Mouse (Mus musculus) adrenal gland, adult (tissue): ENCODE measurements around the gene Lkaaear1.

Source experiments
- DNase-seq, 2 experiments: peaks; one replicate each; pipeline ENCODE4 v3.0.0; 2022 to 2023; ENCODE audit warnings: low spot score in 1 of 2; ENCODE audit not compliant: inconsistent age in 2 of 2

Lkaaear1 gene

DNA sequence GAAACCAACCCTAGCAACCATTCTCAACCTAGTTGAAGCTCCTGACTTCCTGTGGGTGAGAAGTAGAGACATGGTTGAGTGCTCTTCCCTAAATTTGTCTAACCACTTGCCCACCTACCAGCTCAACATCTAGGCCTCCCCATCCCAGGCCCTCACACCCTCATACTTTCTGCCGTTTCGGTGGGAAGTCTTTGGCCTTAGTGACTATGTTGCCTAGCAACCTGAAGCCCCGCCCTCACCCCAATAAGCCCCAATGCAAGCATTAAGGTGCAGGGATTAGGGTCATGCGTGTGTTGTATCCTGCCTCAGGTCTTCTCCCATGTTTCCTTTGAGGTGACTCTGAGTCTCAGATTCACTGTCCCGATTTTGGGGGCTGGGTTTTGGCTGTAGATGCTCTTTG, at the start of gene Lkaaear1:
TSS of gene Lkaaear1 (minus strand) at position 202 of the 400 bp plus-strand sequence.
- DNase-seq = peak in 1 of 2 experiments; percentile 17

DNA sequence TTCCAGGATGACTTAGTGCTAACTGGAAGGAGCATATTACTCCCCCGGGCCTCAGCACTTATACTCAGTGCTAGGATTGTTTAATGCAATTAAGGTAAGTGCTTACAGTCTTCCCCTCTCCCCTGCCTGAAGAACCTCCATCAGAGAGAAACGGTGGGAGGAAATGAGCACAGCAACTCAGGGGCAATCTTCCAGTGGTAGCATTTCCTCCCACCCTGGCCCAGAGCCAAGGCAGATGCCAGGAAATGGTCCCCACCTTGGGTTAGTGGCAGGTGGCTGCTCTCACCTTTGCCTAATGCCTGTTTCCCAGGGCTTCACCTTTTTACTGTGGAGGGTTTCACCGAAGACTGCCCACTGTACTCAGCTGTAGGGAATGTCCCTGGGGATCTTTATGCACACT, 31.8 kb upstream of the Lkaaear1 start:
- no peak for DNase-seq

DNA sequence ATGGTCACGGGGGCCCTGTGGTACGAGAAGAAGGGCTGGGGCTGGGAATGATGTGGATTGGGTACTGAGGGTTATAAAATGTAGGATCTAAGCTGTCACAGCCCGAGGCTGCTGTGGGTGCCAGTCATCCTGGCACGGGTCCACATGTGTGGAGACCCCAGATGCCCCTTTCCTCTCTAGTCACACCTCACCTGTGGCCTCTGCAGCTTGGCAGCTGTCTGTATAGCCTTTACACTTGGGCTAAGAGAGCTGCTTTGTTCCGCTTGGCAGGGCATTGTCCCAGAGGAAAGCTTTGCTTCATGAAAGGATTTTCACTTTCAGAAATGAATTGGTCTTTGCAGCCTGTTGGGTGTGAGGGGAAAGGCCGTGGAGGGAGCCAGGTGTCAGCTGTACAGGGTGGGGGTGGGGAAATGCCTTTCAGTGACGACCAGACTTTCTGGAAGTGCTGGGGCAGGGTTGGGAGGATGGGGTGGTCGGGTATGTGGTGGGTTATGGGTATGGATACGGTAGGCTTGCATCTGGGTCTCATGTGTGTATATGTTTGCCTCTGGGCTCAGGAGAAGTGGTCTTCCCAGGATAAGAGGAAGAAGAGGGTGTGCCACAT, 29.5 kb upstream of the Lkaaear1 start:
- no peak for DNase-seq

DNA sequence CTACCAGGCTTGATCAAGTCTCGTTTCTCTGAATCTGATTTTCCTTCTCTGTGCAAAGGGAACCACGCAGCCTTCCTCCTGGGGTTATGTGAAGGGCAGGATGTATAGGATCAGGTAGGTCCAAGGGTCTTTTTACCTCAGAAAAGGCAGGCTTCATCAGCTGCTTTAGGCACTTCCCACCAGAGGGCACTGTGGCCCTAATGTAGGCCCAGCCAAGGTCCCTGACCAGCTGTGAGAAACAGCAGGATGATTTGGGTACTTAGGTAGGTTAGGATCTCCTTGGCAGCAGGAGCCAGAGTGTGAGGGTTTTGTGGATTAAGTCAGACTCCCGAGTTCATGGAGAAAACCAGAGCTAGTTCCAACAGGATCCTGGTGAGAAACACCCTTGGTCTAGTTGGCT, 24.0 kb upstream of the Lkaaear1 start:
- DNase-seq = peak in 1 of 2 experiments; percentile 66

DNA sequence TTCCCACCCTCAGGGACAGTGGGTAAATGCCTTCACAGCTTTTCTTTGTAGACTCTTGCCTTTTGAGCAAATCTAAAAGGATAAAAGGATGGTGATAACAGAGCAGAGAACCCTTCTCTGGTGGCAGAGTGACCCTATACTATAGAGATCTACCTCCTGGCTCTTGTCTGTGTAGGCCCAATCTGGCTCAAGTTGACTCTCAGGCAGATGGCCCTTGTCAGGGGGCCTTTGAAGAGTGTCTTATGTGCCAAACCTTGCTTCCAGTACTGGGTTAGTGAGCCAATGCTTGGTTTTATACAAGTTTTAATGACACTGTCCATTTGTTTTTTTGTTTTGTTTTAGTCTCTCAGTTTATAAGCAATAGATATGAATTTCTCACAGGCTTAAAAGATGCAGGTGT, 23.0 kb upstream of the Lkaaear1 start:
- DNase-seq = no peak

DNA sequence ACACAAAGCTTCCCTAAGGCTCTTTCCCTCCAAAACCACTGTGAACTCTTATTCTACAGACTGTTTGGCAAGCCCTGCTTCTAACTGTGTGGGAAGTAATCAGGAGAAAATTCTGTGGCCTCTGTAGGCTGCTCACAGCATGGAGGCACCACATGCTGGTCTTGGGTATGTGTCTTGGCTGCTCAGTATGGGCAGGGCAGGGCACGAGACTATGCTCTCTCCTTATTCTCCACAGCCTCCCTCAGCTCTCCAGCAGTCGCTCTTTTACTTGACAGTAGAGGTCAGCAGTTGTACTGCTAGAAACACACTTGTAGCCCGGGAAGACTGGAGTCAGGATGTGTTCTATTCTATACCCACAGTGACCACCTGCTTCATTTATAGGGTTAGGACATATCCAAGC, 21.8 kb upstream of the Lkaaear1 start:
- no peak for DNase-seq

DNA sequence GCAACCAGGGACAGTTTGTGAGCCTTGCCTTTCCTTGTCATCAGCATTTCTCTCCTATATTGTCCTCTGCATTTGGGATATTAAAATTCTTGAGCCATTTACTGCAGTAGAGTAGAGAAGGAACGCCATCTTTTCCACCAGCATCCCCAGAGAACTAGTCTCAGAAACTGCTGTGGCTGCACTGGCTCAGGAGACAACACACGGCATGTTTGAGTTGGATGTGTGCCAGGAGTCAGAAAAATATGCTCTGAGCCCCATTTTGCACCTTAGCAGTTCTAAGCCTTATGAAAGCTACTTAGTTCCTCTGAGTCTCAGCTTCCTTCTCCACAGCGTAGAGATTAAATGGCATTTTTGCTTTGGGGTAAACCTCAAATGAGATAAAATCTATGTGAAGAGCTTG, 18.7 kb upstream of the Lkaaear1 start:
- DNase-seq = no peak

DNA sequence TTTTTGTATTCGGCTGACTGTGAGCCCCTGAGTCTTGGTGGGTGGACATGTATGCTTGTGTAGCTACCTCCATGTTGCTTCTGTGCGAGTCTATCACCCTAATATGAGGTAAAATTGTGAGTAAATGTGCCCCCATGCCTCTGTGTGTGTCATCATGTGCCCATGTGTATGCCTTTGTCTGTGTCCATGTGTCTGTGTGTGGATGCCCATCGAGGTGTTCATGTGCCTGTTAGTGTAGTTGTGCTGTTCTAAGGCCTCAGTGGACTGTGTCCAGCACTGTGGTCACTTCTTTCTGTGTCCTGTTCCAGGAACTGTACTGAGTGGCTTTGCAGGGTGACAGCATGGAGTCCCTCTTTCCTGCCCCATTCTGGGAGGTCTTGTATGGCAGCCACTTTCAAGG, 17.1 kb upstream of the Lkaaear1 start:
- DNase-seq = no peak

DNA sequence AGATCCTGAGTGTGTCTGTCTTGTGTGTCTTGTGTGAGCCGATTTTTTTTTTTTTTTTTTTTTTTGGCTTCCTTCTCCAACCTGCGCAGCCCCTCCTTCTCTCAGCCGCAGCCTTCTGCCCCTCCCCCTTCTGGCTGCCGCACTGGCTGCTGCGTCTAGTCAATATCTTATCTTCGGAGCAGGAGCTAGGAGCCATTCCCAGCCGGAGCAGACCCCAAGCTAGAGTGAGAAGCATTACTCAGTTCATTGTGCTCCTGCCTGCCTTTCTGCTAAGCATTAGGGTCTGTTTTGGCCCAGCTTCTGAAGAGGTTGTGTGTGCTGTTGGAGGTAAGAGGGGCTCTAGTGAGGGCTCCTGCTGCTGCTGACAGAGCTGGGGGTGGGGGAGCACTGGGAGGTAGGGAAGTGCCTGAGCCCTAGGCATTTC, 16.7 kb upstream of the Lkaaear1 start, which contains the start of gene Oprl1:
TSS of gene Oprl1 (plus strand) at position 114 of the 424 bp plus-strand sequence.
- peak in 1 of 2 experiments; percentile 30 for DNase-seq

DNA sequence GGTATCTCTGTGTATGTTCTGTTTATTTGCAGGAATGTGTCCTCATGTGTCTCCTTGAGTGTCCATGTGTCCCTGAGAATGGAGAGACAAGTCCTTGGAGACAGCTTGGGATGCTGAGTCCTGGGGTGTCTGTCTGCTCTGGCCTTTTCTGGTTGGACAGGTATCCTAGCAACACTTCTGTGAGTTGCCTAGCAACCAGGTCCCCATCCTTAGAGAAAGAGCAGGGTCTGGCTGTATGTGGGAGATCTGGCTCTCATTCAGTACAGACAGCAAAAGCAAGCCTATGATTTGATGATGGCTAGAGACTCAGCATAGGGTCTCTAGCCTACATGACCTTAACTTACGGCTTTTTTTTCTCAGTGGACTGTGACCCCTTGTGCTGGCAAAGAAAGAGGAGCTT, 15.5 kb upstream of the Lkaaear1 start:
- DNase-seq = no peak

DNA sequence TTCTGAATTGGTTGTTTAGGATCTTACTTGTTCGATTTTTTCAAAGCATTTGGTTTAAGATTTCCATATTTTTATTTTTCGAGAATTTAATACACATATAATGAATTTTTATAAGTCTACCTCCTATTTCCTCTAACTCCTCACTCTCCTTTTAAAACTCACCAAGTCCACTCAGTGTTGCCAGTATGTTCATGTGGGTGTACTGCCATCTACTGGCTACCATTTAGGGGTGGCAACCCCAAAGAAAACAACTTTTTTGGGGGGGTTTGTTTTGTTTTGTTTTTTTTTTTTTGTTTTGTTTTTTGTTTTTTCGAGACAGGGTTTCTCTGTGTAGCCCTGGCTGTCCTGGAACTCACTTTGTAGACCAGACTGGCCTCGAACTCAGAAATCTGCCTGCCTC, 8.4 kb upstream of the Lkaaear1 start:
- DNase-seq = peak in 1 of 2 experiments; percentile 65

DNA sequence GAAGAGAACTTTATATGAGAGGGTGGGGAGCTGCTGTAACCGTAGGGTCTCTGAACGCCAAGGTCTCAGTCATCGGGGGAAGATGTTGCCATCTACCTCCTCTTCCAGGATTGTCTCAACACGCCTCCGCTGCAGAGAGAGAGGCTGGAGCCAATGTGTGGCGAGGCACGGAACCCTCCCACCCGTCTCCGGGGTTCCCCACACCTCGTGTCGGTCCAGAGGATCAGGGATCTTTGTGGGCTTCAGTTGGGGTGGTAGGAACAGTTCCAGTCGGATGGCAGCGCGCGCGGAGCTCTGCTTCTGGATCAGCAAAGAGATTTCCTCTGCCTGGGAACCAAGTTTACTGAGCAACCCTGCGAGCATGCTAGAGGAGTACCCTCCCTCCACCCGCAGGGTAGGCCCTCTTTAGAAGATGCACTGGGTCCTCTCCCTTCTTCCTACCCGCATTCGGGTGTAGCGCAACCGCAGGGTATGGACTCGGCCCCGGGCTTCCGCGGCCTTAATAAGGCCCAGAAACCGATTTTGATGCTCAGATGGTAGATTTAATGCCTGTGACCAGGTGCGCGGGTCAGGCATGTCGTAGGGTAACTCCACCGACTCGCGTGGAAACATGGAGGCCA, 1.3 kb downstream of the Lkaaear1 start:
- peak in 1 of 2 experiments; percentile 16 for DNase-seq

DNA sequence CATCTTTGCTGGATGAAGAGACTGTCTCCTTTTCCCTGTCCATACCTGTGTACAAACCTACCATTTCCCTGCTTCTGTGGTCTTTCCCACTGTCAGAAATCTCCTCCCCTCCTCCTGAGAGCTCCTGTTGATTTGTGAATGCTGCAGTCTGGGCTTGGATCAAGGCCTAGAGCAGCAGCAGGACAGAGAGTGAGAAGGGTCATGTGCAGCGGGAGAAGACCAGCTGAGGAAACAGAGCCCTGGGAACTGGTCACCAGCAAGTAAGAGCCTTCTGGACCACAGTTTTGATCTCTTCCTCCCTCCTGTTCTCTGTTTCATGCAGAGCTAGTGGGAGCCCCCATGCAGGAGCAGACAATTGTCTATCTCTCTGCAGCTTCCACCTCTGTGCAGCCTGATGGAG, 2.5 kb downstream of the Lkaaear1 start:
- no peak for DNase-seq

DNA sequence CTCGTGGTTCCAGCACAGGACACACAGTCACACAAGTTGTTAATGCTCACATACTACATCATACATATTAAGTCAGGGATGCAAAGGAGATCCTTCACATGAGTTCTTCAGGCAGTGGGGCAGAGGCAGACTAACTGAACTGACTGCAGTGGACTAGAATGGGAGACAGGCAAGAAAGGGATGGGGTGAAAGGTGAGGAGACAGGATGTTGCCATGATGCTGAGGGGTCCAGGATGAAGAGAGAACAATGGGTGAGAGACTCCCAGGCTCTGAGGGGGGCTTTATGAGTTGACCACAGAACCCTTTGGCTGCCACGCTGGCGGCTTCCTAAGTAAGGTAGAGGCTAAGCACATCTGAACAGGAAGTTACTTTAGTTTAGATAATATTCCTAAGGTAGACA, 3.7 kb downstream of the Lkaaear1 start:
- no peak for DNase-seq

DNA sequence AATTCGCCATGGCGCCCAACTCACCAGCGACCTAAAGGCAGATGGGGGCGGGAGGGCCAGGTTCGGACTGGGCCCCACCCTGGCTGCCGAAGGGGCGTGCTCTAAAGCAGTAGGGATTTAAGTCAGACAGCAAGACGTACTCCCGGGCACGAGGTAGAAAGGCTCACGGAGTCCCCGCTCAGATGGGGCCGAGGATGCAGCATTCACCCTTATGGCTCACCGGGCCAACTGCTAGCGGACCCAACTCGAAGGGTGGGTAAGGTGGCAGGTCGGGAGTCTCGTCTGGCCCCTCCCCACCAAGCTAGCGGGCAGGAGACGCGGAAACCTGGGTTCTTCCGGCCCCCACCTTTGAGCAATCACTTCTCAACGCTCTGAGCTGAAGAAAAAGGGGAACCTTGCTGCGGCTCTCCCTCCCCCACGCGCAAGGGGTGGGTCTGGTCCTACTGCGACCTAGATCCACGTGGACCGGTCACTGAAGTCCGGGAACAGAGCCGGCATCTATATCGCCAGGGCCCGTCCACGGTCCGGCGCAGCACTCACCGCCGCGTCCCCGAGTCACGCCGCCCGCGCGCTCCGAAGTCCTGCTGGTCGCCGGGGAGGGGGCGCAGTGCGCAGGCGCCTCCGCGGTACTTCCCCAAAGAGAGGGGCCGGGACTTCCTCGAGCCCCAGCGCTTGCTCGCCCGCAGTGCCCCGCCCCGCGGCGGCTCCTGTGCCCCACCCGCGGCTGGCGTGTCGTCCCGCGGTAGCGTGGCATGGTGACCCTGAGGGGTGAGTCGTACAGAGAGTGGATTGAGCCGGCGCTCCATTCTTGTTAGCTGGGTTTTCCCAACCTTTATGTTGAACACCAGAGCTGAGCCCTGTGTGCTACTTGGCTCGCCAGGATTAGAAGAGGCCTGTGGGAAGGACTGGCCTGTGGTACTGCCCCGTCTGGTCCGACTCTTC, 4.6 kb downstream of the Lkaaear1 start, which contains the start of gene Rgs19:
TSS of gene Rgs19 (minus strand) at position 639 of the 942 bp plus-strand sequence.
- peak; percentile 91 to 96 for DNase-seq

DNA sequence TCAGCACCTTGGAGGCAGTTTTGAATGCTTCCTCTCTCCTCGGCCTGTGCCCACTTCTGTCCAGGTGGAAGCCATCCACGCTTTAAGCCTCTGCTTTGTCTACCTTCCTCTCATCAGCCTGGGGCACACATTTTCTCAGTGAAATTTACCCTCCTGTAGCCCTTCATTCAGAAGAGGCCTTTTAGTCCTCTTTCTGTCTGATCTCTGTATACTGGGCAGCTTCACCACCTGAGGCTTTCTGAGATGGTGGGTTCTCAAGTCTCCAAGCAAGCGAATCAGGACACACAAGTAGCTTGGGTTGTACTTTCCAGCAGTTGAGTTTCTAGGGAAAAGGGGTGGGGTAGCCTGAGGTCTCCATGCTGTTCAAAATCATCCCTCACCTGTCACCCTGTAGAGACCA, 5.9 kb downstream of the Lkaaear1 start:
- DNase-seq = no peak

DNA sequence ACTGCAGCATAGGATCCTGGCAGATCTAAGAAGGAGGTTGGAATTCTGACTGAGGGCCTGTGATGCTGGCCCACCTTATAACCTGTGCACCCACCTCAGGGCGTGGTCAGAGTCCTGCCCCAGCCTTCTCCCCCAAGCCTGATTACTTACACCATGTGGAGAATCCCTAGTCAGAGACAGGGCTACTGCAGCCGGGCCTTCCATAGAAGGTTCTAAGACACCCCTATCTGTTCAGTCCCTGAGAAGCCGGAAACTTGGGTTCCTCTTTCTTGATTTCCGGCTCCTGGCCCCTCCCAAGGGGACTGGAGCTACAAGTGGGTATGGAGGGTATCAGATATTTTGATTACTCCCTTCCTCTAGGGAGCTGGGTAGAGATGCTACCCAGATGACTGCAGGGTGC, 6.7 kb downstream of the Lkaaear1 start:
- no peak for DNase-seq

DNA sequence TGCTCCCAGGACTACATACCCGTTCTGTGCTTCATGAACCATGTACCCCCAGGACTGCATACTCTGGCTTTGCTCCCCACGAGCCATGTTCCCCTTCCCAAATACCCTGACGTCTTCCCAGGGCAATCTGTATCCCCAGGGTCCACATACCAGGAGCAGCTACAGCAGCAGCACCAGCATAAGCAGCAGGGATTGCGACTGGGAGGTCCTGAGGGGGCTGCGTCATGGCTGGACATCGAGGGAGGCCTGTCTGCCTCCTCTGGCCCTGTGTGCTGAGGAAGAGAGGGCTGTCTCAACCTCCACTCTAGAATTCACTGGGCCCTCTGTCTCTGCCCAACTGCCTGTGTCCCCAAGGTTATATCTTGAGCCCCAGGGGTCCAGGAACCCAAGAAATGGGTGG, 7.2 kb downstream of the Lkaaear1 start:
- DNase-seq = no peak

DNA sequence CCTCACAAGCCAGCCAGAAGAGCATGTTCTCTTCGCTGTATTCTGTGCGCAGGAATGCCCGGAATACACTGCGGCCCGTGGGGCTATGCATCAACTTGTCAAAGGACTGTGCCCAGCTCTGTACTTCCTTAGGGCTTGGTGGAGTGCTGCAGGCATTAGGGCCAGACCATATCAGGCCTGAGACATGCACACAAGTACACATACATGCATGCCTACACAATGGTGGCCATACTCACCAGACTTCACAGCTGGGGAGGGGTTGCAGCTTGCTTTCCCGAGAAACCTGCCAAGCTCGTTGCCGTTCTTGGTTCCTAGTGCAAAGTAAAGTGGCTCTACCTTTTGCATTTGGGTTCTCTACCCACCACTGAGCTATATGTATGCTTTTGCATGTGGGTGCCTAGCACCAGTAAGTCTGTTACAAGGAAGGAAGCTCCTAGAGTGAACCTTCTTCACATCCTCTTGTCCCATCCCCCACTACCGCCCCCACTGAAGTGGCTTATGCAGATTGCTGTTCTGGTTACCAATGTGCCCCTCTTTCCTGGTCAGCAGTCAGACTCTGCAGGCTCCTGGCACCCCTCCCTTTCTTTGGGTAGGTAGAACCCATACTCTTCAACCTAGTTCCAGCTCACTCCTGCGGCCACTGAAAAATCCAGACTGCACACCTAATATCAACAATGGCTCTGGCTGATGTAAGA, 8.6 kb downstream of the Lkaaear1 start:
- no peak for DNase-seq

DNA sequence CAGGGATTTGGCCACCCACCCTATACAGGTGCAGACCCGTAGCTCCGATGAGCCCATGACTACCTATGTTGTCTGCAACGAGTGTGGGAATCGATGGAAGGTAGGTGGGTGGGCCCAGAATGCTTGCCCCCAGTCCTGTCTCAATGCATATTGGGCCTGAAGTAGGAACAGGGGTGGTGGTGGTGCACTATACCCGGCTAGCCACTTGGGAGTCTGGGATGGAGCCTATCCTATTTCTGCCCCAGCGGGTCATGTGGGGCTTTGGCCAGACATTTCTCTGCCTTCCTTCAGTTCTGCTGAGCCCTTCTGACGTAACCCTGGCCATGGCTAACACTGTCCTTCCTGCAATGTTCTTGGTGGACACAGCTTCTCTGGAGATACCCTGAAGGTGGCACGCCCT, 10.7 kb downstream of the Lkaaear1 start:
- DNase-seq = no peak

DNA sequence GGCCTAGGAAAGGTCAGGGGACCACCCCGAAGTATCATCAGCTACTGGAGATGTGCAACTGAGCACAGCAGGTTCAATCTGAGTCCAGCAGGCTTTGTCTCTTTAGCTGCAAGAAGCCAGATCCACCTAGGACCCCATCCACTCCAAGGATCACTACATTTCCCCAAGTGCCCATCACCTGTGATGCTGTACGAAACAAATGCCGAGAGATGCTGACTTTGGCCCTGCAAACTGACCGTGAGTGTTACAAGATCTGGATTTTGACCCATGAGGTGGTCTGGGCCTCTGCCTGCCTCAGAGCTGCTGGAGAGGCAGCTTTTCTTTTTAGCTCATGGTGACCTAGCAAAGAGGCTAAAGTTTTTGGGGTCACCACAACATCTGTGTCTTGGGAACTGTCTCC, 12.6 kb downstream of the Lkaaear1 start:
- no peak for DNase-seq
